Mouse (Mus musculus): Measurements from ENCODE around the gene Fbxw11.
"Not testable (repeated sequence)": the region's sequence is repeated elsewhere in the genome, so short reads cannot be mapped to it uniquely, and the experiment has no call there.

Fbxw11 gene

DNA sequence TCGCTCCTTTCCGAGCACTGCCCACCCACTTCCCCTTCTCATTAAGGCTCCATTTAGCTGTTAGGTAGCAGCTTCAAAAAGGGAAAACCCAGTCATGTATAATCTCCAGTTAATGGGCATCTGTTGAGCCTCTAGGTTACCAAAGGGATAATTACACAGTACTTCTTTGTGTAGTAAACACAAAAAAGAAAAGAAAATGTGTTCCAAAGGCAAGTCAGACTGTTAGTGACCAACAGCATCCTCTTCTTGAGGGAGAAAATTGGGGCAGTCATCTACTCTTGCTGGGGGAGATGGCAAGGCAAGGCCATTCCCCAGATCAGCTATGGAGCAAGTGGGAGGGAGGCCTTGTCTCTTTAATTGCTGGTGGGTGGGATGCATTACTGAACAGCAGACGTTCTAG lies 65.0 kb downstream of the Fbxw11 start:
- CTCF ChIA-PET, result interaction anchor here (0.6 kb wide), 1 partner anchor 11 kb away, joined by 8 read pairs; no protein-coding TSS in a partner anchor

DNA sequence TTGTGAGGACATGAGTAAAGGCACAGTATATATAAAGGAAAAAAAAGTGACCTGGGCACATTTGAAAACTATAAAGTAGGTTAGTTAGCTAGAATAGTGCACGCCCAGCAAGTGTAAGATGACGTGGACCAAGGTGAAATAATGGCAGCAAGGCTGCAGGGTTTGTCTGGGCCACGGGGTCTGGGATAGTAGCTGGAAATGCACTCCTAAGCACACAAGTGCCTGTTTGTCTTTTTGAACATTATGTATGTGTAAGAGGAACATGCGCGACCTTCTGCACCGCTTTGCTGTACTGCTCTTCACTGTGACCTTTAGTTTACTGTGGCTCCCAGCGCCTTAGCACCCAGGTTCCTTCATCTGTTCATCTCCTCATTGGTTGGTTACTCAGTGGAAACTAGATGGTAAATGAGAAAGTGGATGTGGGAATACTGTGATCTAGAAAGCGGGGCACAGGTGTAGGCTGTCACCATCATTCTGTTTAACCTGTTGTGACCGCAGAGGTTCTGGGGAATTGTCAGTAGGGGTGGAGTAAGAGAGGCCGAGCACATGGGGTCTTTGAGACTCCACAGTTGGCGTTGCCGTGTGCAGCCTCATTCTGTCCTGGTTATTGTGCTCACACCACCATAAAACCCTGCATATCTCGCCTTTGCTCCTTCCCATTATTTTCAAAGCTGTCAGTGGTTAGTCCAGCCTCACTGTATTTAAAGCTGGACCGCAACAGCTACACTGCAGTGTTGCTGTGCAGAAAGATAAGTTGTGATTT lies 66.4 kb downstream of the Fbxw11 start:
- CTCF ChIA-PET, result interaction anchor here (0.6 kb wide), 1 partner anchor 80 kb away, joined by 4 read pairs; no protein-coding TSS in a partner anchor

DNA sequence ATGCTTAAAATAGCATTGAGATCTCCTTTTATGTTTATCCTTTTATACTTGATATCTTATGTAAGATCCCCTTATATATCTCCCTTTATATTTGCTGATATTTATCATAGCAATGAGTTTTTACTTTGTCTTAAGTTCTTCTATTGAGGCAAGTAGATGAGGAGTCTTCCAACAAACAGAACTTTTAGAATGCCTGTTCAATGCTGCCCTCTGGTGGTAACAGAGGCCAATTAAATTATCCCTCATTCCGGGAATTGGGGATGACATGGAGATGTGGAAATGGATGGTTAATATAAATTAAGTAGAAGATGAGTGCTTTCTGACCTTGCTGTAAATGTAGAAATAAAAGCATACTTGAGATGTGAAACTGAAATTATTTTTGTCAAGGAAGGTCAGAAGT lies 67.0 kb downstream of the Fbxw11 start:
- CTCF ChIA-PET, result interaction anchor here (0.6 kb wide), 1 partner anchor 80 kb away, joined by 4 read pairs; no protein-coding TSS in a partner anchor

DNA sequence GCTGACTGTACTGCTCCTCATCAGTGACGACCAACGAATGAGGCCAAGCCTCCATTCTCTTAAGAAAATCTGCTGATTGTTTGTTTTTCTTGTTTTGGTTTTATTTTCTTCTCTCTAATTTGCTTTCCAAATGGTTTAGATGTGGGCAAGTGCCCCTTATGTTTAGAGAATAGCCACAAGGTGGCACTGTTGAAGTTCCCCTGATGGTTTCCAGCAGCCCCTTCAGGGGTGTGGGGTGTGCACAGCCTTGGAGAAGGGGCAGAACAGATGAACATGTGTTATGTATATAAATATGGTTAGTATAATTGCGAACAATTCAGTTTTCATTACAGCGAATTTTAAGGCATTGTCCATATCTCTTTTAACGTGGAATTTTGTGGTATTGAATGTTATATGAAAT lies 71.7 kb downstream of the Fbxw11 start:
- CTCF ChIA-PET, result no interaction called here

DNA sequence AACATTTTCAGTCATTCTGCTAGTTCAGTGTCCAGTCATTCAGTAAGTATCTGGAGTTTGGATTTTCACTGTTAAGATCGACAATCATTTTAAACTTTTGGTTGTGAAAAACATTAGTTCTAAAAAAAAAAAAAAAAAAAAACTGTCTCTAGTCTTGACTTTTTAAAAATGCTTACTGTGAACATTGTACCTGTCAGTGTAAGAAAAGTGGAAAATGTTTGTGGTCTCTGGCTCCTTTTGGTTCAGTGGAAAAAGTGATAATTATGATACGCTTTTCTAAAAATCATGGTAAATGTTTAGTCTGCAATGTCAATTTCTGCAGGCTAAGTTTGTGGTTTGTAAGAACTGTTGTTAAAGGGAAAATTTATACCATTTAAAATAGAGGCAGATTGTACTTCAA lies 72.4 kb downstream of the Fbxw11 start:
- CTCF ChIA-PET, result interaction anchor here (0.7 kb wide), 1 partner anchor 32 kb away, joined by 10 read pairs; no protein-coding TSS in a partner anchor

DNA sequence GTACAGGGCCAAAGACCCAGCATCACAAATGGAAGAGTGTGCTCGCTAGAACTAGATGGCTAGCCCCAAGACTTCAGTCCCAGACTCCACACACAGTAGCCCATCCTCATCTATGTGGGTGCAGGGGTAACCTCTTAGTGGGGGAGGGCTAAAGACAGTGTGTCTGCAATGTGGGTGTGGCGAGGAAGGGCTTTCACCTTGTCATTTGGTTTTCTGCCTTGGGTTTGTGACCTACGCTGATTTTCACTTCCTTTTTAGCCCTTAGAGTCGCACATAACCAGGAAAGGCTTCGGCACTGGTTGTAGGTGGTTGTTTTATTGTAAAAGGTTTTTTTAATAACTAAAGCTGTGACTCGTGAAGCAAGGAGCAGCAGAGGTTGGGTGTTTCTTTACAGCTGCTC lies 73.0 kb downstream of the Fbxw11 start:
- CTCF ChIA-PET, result interaction anchor here (0.6 to 0.8 kb wide), 3 partner anchors 33 to 382 kb away, joined by 4 to 10 read pairs (median 6); no protein-coding TSS in a partner anchor

DNA sequence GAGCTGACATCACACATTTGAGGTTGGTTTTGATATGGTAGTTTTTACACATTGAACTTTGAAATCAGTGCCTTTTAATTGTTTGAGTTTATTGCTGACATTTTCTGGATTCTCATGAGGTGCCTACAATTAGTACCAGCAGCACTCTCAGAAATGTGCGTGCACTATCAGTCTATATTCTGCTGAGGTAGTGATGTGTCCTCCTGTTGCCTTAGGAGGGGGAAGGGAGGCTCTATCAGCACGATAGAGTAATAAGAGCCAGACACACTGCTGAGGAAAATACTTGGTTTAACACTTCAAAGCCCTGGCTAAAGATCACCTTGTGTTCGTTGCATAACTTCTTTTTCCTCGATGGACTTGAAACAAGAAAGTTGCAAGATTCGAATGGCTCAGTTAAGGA lies 73.4 kb downstream of the Fbxw11 start:
- CTCF ChIA-PET, result interaction anchor here (0.6 to 0.8 kb wide), 2 partner anchors 265 to 382 kb away, joined by 4 to 6 read pairs; no protein-coding TSS in a partner anchor

DNA sequence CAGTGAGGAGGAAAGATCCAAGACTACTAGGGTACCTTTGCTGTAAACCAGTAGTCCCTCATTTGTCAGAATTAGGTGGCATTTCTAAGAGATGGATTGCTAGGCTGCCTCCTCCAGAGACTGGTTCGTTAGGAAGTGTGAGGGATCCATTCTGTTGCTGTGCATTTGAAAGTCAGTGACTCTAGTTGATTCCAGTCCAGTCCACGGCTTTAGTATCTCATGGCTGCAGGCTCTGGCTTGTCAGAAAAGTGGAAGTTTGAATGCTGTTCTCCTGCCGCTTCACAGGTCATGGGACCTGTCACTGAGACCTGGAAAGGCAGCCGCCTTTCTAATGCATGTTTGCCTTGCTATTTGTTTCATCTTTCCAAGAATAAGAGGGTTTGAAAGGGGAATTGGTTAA lies 74.4 kb downstream of the Fbxw11 start:
- CTCF ChIA-PET, result no interaction called here

DNA sequence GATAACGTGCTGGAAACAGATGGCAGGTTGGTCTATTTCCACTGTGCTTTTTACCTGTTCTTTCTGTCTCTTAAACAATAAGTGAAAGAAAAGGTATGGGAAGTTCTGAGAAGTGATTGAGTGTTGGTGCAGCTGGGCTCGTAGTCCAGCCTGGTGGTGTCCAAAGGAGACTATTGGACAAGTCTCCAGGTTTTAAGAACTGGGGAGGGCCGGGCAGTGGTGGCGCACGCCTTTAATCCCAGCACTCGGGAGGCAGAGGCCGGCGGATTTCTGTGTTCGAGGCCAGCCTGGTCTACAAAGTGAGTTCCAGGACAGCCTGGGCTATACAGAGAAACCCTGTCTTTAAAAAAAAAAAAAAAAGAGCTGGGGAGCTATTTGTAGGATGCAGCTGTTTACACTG lies 75.2 kb downstream of the Fbxw11 start:
- CTCF ChIA-PET, result not testable (repeated sequence)

DNA sequence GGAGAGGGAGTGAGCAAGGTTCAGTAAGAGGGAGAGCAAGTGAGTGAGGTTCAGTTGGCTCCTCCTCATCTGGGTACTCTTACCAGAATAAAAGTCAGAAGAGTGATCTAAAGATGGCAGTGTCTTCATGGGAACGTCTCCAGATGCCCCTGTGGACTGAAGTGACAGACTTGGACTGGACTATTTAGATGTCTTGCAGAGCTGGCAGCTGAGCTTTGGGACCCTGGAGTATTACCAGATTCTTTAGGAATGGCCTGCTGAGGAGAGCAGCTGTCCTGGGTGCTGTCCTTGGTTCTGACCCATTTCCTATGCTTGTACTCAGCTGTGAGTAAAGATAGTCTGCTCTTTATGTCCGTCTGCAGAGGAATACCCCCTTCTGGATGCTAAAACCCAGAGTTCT lies 75.8 kb downstream of the Fbxw11 start:
- CTCF ChIA-PET, result no interaction called here

DNA sequence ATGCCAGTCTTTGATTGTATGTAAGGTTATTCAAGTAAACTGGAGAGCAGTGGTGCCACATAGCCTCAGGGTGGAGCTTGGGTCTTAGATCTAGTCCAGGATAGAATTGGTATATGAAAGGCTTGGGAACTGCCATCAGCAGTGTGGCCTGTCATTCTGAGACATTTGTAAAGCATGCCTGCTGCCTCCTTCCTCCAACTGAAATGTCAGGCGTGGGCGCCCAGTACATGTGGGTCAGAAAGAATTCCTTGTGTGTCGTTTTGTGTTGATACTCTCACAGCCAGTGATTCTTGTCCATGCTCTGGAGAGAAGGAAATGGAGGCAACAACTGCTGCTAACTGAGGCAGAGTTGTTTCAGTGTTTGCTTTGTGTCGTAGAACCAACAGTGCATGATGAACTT lies 76.5 kb downstream of the Fbxw11 start:
- CTCF ChIA-PET, result interaction anchor here (0.6 kb wide), 1 partner anchor 718 kb away, joined by 15 read pairs; no protein-coding TSS in a partner anchor

DNA sequence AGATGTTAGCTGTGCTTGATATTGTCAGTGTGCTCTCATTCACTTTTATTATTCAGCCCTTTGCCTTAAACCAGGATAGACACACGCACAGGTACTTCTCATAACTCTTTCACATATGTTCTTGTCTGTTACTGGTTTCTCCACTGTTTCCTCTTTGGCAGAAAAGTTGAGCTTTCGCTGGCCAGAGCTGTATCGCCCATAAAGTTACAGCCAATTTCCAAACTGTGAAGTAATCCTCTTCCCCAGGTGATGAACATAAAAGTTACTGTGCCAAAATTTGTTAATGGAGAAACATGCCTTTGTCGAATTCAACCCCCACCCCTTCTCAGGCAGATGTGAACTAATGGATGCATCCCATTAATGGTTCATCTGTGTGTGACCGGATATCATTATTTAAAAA lies 80.1 kb downstream of the Fbxw11 start:
- CTCF ChIA-PET, result interaction anchor here (0.6 kb wide), 1 partner anchor 239 kb away, joined by 3 read pairs; no protein-coding TSS in a partner anchor

DNA sequence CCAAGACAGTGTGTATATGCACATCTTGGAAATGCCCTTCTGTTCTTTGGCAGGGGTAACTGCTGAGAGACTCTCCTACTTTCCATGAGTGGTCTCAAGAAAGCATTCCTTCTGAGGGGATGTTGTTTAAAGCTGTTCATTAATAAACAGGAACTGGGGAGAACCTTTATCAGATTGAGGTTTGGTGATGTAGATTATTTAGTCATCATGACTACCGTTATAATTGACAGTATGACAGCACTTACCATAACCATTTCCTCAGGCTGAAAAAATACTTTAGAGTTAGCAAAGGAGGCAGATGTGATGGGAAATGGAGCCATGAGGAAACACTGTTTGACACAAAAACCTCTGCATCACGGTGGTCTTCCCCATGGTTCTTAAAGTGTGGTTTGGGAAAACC lies 80.8 kb downstream of the Fbxw11 start:
- CTCF ChIA-PET, result no interaction called here

DNA sequence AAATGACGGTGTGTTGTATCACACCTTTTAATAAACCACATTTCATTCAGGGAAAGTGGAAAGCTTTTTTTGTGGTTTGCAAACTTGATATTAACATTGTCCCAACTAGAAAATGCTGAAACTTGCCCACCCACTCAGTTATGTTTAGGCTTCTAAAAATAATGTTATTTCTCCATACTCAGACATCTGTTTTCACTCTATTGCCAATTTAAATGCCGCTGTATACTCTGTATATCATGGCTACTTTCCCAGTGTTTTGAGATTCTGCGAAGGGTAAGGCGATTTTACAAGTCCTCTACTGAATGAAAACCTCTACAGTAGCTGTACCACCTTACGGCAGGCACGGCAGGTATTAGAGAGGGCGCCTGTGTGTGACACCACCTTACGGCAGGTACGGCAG lies 82.6 kb downstream of the Fbxw11 start:
- CTCF ChIA-PET, result no interaction called here

DNA sequence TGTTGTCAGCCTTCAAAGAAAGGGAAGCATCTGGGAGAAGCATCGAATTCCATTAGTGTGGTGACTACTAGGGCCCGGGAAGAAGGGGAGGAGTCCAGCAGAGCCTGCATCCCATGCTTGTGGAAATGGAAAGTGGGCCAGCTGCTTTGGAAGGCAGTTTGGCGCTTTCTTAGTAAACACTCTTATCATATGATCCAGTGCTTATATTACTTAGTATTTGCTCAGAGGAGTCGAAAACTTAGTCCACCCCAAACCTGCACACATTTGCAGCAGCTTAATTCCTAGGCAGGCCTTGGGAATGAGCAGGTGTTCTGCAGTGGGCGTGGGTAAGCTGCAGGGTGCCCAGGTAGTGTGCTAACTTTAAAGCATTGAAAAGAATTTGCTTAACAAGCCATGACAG lies 89.9 kb downstream of the Fbxw11 start:
- CTCF ChIA-PET, result no interaction called here

DNA sequence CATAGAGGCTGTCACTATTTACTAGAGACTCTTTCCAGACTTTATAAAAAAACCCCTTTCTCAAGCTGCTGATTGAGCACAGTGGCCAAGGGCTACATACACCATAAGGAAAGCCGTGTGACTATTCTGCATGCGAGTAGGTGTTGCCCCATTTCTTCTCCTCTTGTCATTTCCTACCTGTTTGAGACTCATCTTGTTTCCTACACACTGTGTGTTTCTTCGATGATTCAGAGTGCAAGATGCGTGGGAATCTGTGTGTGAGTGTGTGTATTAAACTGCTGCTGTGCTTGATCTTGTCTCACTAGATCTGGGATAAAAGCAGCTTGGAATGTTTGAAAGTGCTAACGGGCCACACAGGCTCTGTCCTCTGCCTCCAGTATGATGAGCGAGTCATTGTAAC lies 90.7 kb downstream of the Fbxw11 start:
- CTCF ChIA-PET, result no interaction called here

DNA sequence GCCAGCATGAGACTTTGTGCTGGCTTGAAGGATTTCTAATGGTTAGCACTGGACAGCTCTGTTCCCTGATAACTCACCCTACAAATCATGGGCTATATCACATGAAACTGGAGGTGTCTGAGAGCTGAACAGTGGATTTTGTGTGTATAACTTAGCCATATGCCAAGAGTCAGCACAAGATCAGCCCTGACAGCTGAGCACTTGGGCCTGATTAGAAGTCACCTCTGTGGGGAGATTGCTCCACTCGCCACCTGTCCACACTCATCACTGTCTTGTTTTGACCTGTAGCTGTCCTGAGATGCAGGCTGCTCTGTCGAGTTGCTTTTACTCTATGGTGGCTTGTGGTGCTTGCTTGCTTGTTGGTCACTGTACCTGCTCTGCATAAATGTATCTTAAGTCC lies 93.8 kb downstream of the Fbxw11 start:
- CTCF ChIA-PET, result interaction anchor here (0.6 kb wide), 1 partner anchor 239 kb away, joined by 12 read pairs; no protein-coding TSS in a partner anchor

DNA sequence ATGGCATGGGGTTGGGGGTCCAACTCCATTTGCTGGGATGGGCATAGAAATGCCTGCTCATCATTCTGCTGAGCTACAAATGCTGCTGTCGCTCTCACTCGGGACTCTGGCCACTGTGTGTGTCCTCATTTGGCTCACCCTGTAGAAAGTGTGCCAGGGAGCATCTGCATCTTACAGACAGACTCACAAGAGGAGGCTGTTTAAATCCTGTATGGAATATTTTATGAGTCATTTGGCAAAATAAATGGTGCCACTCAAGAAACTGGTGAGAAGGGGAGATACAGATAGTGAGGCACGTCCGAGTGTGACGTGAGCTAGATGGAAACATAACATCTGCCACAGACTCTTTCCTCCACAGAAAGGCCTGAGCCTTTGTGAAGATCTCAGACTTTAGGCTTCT lies 95.2 kb downstream of the Fbxw11 start:
- CTCF ChIA-PET, result interaction anchor here (0.6 kb wide), 1 partner anchor 1579 kb away, joined by 6 read pairs; no protein-coding TSS in a partner anchor

DNA sequence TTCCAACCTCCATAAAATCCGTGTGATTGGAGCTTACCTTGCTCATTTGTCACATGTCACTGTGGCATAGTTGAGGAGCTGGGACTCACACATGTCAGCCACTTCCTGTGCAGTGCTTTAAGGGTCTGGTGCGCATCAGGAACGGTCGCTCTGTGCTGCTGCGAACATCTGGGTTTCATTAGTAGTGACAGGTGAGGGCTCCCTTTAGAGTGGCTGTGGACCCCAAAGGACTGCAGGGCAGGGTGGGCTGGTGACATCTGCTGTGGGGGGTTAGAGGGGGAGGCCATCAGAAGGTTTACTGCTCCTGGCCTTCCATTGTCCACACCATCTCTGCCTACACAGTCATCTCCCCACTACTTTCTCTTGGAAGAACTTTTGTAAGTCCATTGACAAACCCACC lies 101.4 kb downstream of the Fbxw11 start:
- CTCF ChIA-PET, result no interaction called here

DNA sequence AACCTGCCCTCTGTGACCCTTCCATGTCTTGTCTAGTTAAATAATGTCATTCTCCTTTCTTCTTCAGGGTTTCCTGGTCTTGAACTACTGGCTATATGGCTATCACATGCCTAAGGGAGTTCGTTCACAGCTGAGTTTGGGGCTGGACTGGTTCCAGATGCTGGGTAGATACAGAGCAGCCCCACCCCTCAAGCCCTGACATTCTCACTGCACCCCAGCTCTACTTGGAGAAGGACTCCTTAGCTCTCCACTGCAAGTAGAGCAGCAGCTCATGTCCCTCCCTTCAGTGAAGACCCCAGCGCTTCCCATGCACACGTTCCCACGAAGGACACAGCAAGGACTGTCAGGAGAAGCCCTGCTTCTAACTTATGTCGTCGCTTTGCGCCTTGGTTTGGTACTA lies 101.9 kb downstream of the Fbxw11 start:
- CTCF ChIA-PET, result no interaction called here

DNA sequence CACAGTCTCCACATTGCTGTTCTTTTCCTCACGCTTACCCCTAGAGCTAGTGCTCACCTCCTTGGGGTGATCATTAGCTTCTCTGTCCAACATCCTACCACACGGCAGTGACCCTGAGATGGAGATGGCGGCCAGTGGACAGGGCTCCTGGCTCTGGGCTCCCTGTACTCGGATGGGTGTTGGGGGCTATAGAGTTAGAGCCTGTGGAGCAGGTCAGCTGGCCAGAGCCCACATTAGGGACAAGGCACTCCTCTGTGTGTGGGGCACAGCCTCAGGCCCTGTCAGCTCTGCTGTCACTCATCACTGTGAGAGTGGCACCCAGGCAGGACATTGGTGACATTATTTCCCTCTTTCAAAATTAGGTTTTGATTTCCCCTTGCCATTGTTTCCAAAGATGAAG lies 102.9 kb downstream of the Fbxw11 start:
- CTCF ChIA-PET, result no interaction called here

DNA sequence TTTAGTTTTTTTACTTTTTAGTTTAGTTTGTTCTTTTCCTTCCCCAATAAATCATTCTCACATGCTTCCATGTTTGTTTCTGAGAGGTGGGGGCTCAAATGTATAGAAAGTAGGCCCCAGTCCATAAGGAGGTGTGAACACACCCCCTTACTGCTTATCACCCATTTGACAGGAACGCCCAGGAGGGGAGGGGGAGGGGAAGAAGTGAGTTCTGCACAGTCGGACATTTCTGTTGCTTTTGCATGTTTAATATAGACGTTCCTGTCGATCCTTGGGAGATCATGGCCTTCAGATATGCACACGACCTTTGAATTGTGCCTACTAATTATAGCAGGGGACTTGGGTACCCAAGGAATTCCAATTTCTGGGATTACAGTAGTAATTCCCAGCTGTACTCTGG lies 103.5 kb downstream of the Fbxw11 start:
- CTCF ChIA-PET, result no interaction called here

DNA sequence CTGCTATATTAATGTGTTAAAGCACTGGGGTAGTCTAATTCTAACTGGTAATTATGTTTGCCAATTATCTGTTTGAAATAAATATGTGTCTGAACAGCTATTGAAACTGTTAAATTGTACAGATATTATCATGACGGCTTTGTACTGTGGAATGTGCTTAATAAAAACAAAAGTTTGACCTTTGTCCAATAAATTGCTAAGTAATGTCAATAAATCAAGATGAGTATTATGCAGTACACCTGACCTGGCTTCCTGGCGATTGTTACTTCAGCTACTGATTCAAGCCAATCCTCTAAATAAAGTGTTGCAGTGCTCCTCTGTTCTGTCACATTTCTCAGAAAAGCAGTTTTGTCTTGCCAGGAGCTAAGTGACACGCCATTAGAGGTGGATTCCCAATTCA lies 104.0 kb downstream of the Fbxw11 start:
- CTCF ChIA-PET, result no interaction called here

DNA sequence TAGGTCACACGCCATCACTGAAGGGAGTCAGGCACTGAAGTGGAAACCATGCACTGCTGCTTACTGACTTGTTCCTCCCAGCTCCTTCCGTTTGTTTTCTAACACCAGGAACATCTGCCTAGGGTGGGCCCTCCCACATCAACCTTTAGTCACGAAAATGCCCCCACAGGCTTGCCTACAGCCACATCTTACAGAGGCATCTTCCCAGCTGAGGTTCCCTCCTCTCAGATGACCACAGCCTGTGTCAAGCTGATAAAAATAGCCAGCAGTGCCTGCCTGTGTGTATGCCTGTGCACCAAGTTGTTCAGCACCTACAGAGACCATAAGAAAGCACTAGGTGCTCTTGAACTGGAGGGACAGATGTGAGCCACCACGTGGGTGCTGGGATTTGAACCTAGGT lies 106.3 kb downstream of the Fbxw11 start:
- CTCF ChIA-PET, result no interaction called here
